Mouse (Mus musculus): Measurements from ENCODE around the gene Loxl4. TPM values are rescaled to one million over a fixed set of nuclear protein-coding genes. Genes with fewer than 3 reads are reported as not detected.

Gene Loxl4
- total and polyA plus RNA-seq, 3 experiments, result 0.03 to 0.04 TPM; not detected in 1

DNA sequence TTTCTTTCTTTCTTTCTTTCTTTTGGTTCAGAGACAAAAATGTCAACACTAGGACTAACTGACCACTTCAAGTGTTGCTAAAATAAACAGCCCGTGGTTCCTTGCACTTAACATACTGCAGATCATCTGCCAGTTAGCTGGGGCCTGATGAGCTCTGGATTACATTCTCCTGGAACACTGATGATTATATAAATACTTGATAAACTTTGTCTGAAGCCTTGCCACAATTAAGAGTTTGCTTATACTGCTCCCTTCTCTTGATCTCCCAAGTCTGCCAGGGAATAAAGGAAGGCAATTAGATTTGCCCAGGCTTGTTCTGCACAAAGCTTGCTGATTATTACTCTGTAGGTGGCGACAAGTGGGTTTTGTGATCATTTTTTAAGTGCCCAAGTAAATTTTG, 24.9 kb downstream of the Loxl4 start:
- H3K36me3 ChIP-seq (ENCODE audit: control insufficient read depth in 1 of 2, insufficient read depth in 2 of 2, low read length in 2 of 2), result peaks cover 0 to 36% of the 10 kb centered on the region in 2 experiments; a peak in 2 of 4 replicates

DNA sequence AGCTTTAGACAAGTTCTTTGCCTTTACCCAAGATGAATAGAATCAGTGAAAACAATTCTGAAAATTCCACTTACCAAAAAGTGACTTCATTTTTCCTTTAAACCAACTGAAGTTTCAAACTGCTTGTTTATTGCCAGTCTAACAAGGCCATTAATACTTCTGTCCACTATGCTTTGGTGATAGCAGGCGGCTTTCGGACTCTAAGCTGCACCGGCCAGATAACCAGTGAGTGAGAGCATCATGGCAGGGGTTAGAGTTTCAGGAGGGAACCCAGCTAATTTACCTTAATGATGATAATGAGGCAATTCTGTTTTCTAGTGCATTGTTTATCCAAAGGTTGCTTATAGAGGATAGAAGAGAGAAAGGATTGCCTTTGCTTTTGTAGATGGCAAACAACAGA, 28.4 kb downstream of the Loxl4 start:
- Histone ChIP-seq H3K9ac (ENCODE audit: control insufficient read depth, low read depth, low read length, poor library complexity, severe bottlenecking) (no peak overlapping the region), H3K9me3 (replicated peaks; ENCODE audit: insufficient read depth, low read length) (no peaks in the 10 kb centered on the region), H3K36me3 (ENCODE audit: control insufficient read depth in 1 of 2, insufficient read depth in 2 of 2, low read length in 2 of 2) (peaks cover 0 to 31% of the 10 kb centered on the region in 2 experiments; a peak in 2 of 4 replicates), H3K27ac (ENCODE audit: control insufficient read depth, low read depth, low read length) (no peak overlapping the region), H3K4me1 (ENCODE audit: control insufficient read depth in 1 of 2, insufficient read depth in 2 of 2, low read length in 2 of 2) (no peaks in the 10 kb centered on the region), H3K79me2 (ENCODE audit: control insufficient read depth, insufficient read depth, low read length, poor library complexity) (no peaks in the 10 kb centered on the region), H3K27me3 (ENCODE audit: control insufficient read depth in 1 of 2, insufficient read depth in 2 of 2, low read length in 2 of 2) (no peaks in the 10 kb centered on the region), H3K4me3 (ENCODE audit: control insufficient read depth in 1 of 2, insufficient read depth in 1 of 2, low read depth in 2 of 2, low read length in 2 of 2) (no peak overlapping the region)
- DNase-seq (ENCODE audit: low read depth, low spot score), result no peak
- no peak for TF ChIP-seq ZKSCAN1 (IDR thresholded peaks at IDR 0.05; ENCODE audit: low read depth, low read length)

More for the DNA sequence above, 24.9 kb downstream of the Loxl4 start:
- Histone ChIP-seq H3K9ac (ENCODE audit: control insufficient read depth, low read depth, low read length, poor library complexity, severe bottlenecking) (no peak overlapping the region), H3K79me2 (ENCODE audit: control insufficient read depth, insufficient read depth, low read length, poor library complexity) (no peaks in the 10 kb centered on the region), H3K27me3 (ENCODE audit: control insufficient read depth in 1 of 2, insufficient read depth in 2 of 2, low read length in 2 of 2) (no peaks in the 10 kb centered on the region), H3K4me3 (ENCODE audit: control insufficient read depth in 1 of 2, insufficient read depth in 1 of 2, low read depth in 2 of 2, low read length in 2 of 2) (no peak overlapping the region), H3K9me3 (replicated peaks; ENCODE audit: insufficient read depth, low read length) (no peaks in the 10 kb centered on the region), H3K4me1 (ENCODE audit: control insufficient read depth in 1 of 2, insufficient read depth in 2 of 2, low read length in 2 of 2) (no peaks in the 10 kb centered on the region), H3K27ac (ENCODE audit: control insufficient read depth, low read depth, low read length) (no peak overlapping the region)
- DNase-seq (ENCODE audit: low read depth, low spot score), result no peak
- TF ChIP-seq MYC (IDR thresholded peaks at IDR 0.05; ENCODE audit: low read depth, low read length), result no peak
- no peak for TF ChIP-seq MXI1 (IDR thresholded peaks at IDR 0.05; ENCODE audit: low read depth, low read length)
- TF ChIP-seq CHD2 (IDR thresholded peaks at IDR 0.05; ENCODE audit: low read length), result no peak
- no peak for TF ChIP-seq ZMIZ1 (IDR thresholded peaks at IDR 0.05; ENCODE audit: low read depth, low read length)
- TF ChIP-seq HCFC1 (IDR thresholded peaks at IDR 0.05; ENCODE audit: low read depth, low read length), result no peak
- no peak for TF ChIP-seq POLR2AphosphoS2 (IDR thresholded peaks at IDR 0.05; ENCODE audit: low read length)
- no peak for TF ChIP-seq MAZ (IDR thresholded peaks at IDR 0.05; ENCODE audit: low read depth, low read length)
- no peak for TF ChIP-seq GATA1 (IDR thresholded peaks at IDR 0.05; ENCODE audit: low read depth, low read length)

DNA sequence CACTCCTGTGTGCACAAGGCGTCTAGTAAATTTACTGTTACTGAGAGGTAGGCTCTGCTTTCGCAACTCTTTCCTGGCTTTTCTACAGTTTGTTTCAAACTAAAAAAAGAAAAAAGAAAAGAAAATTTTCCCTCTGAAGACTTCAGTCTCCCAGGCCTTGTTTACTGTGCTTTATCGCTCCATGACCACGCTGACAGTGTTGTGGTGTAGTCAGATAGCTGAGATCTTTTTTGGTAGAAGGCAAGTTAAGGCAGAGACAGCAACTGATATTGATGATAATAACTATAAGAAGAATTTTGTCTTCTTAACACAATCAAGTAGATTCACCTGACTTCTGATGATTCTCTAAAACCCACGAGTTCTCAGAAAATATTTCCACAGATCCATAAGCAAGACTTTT, 28.9 kb downstream of the Loxl4 start:
- H3K79me2 ChIP-seq (ENCODE audit: control insufficient read depth, insufficient read depth, low read length, poor library complexity), result no peaks in the 10 kb centered on the region
- no peak for DNase-seq (ENCODE audit: low read depth, low spot score)
- H3K4me1 ChIP-seq (ENCODE audit: control insufficient read depth in 1 of 2, insufficient read depth in 2 of 2, low read length in 2 of 2), result no peaks in the 10 kb centered on the region
- H3K4me3 ChIP-seq (ENCODE audit: control insufficient read depth in 1 of 2, insufficient read depth in 1 of 2, low read depth in 2 of 2, low read length in 2 of 2), result no peak overlapping the region
- peaks cover 0 to 33% of the 10 kb centered on the region in 2 experiments; a peak in 2 of 4 replicates for H3K36me3 ChIP-seq (ENCODE audit: control insufficient read depth in 1 of 2, insufficient read depth in 2 of 2, low read length in 2 of 2)
- no peak overlapping the region for H3K27ac ChIP-seq (ENCODE audit: control insufficient read depth, low read depth, low read length)
- no peaks in the 10 kb centered on the region for H3K27me3 ChIP-seq (ENCODE audit: control insufficient read depth in 1 of 2, insufficient read depth in 2 of 2, low read length in 2 of 2)
- TF ChIP-seq CTCF (IDR thresholded peaks at IDR 0.05 in 2 of 3, conservative IDR thresholded peaks at IDR 0.05 in 1 of 3; ENCODE audit: control insufficient read depth in 1 of 3, insufficient read depth in 1 of 3, low read depth in 2 of 3, low read length in 3 of 3, poor library complexity in 1 of 3, severe bottlenecking in 1 of 3), result no peak
- no peak for TF ChIP-seq NELFE (IDR thresholded peaks at IDR 0.05; ENCODE audit: low read depth, low read length)
- no peak for TF ChIP-seq MYC (IDR thresholded peaks at IDR 0.05; ENCODE audit: low read depth, low read length)
- no peak for TF ChIP-seq MAX (IDR thresholded peaks at IDR 0.05; ENCODE audit: low read length)
- TF ChIP-seq USF2 (IDR thresholded peaks at IDR 0.05; ENCODE audit: borderline replicate concordance in 1 of 2, insufficient read depth in 1 of 2, low read depth in 1 of 2, low read length in 2 of 2), result no peak
- no peak for TF ChIP-seq TAL1 (IDR thresholded peaks at IDR 0.05; ENCODE audit: low read length)
- no peak for TF ChIP-seq KAT2A (conservative IDR thresholded peaks at IDR 0.05; ENCODE audit: low read depth, low read length)
- TF ChIP-seq ETS1 (IDR thresholded peaks at IDR 0.05; ENCODE audit: low read depth, low read length), result no peak
- no peak for TF ChIP-seq RCOR1 (IDR thresholded peaks at IDR 0.05; ENCODE audit: low read depth, low read length)
- TF ChIP-seq EP300 (IDR thresholded peaks at IDR 0.05; ENCODE audit: low read depth in 1 of 2, low read length in 2 of 2), result no peak
- no peak for TF ChIP-seq JUND (IDR thresholded peaks at IDR 0.05; ENCODE audit: low read depth, low read length)
- no peak for TF ChIP-seq ELF1 (IDR thresholded peaks at IDR 0.05; ENCODE audit: low read depth, low read length)
- TF ChIP-seq CHD1 (IDR thresholded peaks at IDR 0.05; ENCODE audit: low read depth, low read length), result no peak
- TF ChIP-seq USF1 (IDR thresholded peaks at IDR 0.05; ENCODE audit: low read depth, low read length), result no peak
- no peak overlapping the region for H3K9ac ChIP-seq (ENCODE audit: control insufficient read depth, low read depth, low read length, poor library complexity, severe bottlenecking)
- no peaks in the 10 kb centered on the region for H3K9me3 ChIP-seq (replicated peaks; ENCODE audit: insufficient read depth, low read length)

Measured in MEL (cell line).